Mouse (Mus musculus) kidney, postnatal 10 days (tissue): ENCODE measurements around the gene Fam167b.

Source experiments
- DNase-seq: peaks from one replicate; pipeline ENCODE4 v3.0.0; 2021; ENCODE audit warnings: mixed read lengths

Fam167b gene

GRCm38 (mm10) chr4:129600233-129601158, 22.1 kb upstream of the Fam167b start, which contains the start of the genes Eif3i and Tmem234:
Gene Eif3i (minus strand): TSS chr4:129600648.
Gene Tmem234 (plus strand): TSS chr4:129600668.
- DNase-seq: peak; percentile 90

- DNase-seq: no peak
These were observed 10.5 kb upstream of the Fam167b start for GRCm38 (mm10) chr4:129588865-129589264.

GRCm38 (mm10) chr4:129586943-129587342, 8.6 kb upstream of the Fam167b start:
- DNase-seq: no peak

GRCm38 (mm10) chr4:129585773-129586172, 7.4 kb upstream of the Fam167b start:
- no peak for DNase-seq

- DNase-seq: peak; percentile 94
These were observed 6.7 kb upstream of the Fam167b start for GRCm38 (mm10) chr4:129584884-129585608.

GRCm38 (mm10) chr4:129584370-129584769, 6.0 kb upstream of the Fam167b start:
- DNase-seq: no peak

GRCm38 (mm10) chr4:129582251-129582650, 3.9 kb upstream of the Fam167b start:
- DNase-seq: no peak

GRCm38 (mm10) chr4:129580347-129580746, 2.0 kb upstream of the Fam167b start:
- DNase-seq: no peak

GRCm38 (mm10) chr4:129577688-129578087, 661 bp downstream of the Fam167b start:
- no peak for DNase-seq

GRCm38 (mm10) chr4:129576863-129577491, 1.4 kb downstream of the Fam167b start:
- peak; percentile 89 for DNase-seq

GRCm38 (mm10) chr4:129575171-129575844, 3.0 kb downstream of the Fam167b start:
- DNase-seq: peak; percentile 59

- no peak for DNase-seq
These were observed 4.9 kb downstream of the Fam167b start, which contains the start of gene Lck for GRCm38 (mm10) chr4:129573430-129573829. Gene Lck (minus strand): TSS chr4:129573641.

GRCm38 (mm10) chr4:129573093-129573370, 5.3 kb downstream of the Fam167b start:
- DNase-seq: no peak

- DNase-seq: peak; percentile 23
These were observed 5.9 kb downstream of the Fam167b start for GRCm38 (mm10) chr4:129572236-129573092.

GRCm38 (mm10) chr4:129571551-129572084, 6.7 kb downstream of the Fam167b start:
- no peak for DNase-seq

- DNase-seq: no peak
These were observed 8.3 kb downstream of the Fam167b start for GRCm38 (mm10) chr4:129570028-129570427.

- no peak for DNase-seq
These were observed 10.0 kb downstream of the Fam167b start for GRCm38 (mm10) chr4:129568366-129568765.

GRCm38 (mm10) chr4:129565139-129565538, 13.2 kb downstream of the Fam167b start:
- DNase-seq: no peak

GRCm38 (mm10) chr4:129563718-129564117, 14.6 kb downstream of the Fam167b start:
- peak; percentile 67 for DNase-seq

GRCm38 (mm10) chr4:129561184-129561583, 17.2 kb downstream of the Fam167b start:
- no peak for DNase-seq

GRCm38 (mm10) chr4:129558321-129558955, 19.9 kb downstream of the Fam167b start:
- peak; percentile 24 for DNase-seq
